Mouse (Mus musculus) brain, embryonic 14.5 days (tissue): ENCODE measurements at regions not wholly inside any gene's neighbourhood (a gene's known extent, or its start where the extent isn't known, plus 50 kb on each side); places are given as distances from the start of the nearest gene placed in this dataset.

ENCODE experiments used
- CTCF ChIP-seq: fragments of 200-500 bp; IDR thresholded peaks from 2 replicates; pipeline ENCODE4 v1.5.1; 2012; ENCODE audit warnings: inconsistent platforms, mild to moderate bottlenecking, moderate library complexity, borderline replicate concordance; ENCODE audit not compliant: insufficient read depth, insufficient read length; ENCODE audit errors: extremely low read depth
- POLR2A ChIP-seq: fragments of 200-500 bp; IDR thresholded peaks from 2 replicates; pipeline ENCODE4 v1.6.1; 2012; ENCODE audit warnings: mild to moderate bottlenecking, inconsistent platforms, borderline replicate concordance; ENCODE audit not compliant: poor library complexity, insufficient read depth, insufficient read length, severe bottlenecking; ENCODE audit errors: extremely low read depth

GRCm38 (mm10) chr9:23069161-23069560 is 153.7 kb upstream of the Bmper start:
- no peak for TF ChIP-seq CTCF
- TF ChIP-seq POLR2A, result no peak
